Mouse (Mus musculus) heart, postnatal 10 days (tissue): ENCODE measurements around the gene Timm8a1. TPM values are rescaled to one million over a fixed set of nuclear protein-coding genes. Genes with fewer than 3 reads are reported as not detected.

ENCODE experiments used
- DNase-seq, 2 experiments: peaks; one replicate each; pipeline ENCODE4 v3.0.0; 2021
- intact Hi-C: fragments of 180-260 bp; cut with DNase I; formaldehyde crosslinking; loops from one replicate; pipeline ENCODE4 v1.15.1; 2025
- total RNA-seq, 2 experiments: library from RNA; stranded (reverse); gene quantifications; 2 replicates each; pipeline ENCODE4 v1.2.3; 2021

The Timm8a1 gene
- 10 to 100 TPM; 28.7 to 36.0 TPM for total RNA-seq

GRCm38 (mm10) chrX:134541145-134541954 is at the start of gene Timm8a1:
Gene Timm8a1 (minus strand): TSS chrX:134541865.
- intact Hi-C loops = loop anchor here (5.0 kb wide), 1 partner anchor 41 kb away; the partner anchor contains the start of gene Btk
- peak; percentile 71 to 74 for DNase-seq

GRCm38 (mm10) chrX:134589836-134590235 is 48.2 kb upstream of the Timm8a1 start:
- DNase-seq = no peak
- intact Hi-C loops = no loop called here

- intact Hi-C loops = no loop called here
- no peak for DNase-seq
Measured at GRCm38 (mm10) chrX:134588997-134589396, 47.3 kb upstream of the Timm8a1 start.

DNA sequence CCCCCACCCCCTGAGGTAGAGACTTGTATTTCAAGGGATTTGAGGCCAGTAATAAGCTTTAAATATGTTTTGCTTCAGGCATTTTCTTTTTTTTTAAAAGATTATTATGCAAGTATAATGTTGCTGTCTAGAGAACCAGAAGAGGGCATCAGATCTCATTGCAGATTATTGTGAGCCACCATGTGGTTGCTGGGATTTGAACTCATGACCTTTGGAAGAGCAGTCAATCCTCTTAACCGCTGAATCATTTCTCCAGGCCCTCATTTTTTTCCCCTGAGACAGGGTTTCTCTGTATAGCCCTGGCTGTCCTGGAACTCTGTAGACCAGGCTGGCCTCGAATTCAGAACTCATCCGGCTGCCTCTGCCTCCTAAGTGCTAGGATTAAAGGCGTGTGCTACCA is 46.6 kb upstream of the Timm8a1 start:
- DNase-seq = no peak
- intact Hi-C loops = no loop called here

- intact Hi-C loops = no loop called here
- DNase-seq = no peak
Measured at GRCm38 (mm10) chrX:134586447-134586846, 44.8 kb upstream of the Timm8a1 start.

- DNase-seq = peak; percentile 93
- intact Hi-C loops = no loop called here
Measured at GRCm38 (mm10) chrX:134585103-134586002, 43.7 kb upstream of the Timm8a1 start, which contains the start of gene Rpl36a. Gene Rpl36a (plus strand): TSS chrX:134585654.

DNA sequence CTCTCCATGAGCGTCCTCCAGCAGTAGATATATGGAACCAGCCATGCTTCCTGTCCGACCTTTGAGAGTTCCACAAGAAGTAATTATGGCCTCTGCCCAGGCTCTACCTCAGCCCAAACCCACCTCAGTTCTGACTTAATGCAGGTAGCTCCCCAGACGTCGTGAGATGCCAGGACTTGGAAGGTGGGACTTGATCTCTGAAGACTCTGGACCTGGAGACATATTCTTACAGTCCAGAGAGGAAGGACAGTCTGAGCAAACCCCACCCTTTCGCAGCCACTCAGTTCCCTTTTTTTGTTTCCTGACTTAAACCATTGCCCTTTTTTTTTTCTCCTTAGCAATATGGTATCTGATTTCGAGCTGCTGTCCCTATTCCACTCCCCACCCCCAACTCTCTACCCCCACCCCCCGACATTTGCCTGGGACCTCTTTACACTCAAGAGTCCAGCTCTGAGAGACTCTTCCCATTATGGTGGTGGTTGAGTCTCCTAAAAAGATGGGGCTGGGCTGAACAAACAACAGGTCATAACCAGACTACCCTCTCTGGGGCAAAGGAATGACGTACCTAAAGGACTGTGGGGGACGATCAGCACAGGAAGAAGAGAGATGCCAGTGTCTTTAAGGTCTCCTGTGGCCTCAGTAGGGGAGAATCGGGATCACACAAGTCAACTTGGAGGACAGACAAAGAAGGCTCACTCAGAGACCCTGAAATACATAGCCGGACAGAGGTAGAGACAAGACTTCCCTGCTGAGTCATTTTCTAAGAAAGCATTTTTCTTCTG is 41.4 kb upstream of the Timm8a1 start, which contains the start of gene Btk:
Btk (minus strand) TSS at position 683 of the 782 bp plus-strand sequence.
- intact Hi-C loops = loop anchor here (5.0 kb wide), 1 partner anchor 41 kb away; the partner anchor contains the start of gene Timm8a1
- DNase-seq = no peak

DNA sequence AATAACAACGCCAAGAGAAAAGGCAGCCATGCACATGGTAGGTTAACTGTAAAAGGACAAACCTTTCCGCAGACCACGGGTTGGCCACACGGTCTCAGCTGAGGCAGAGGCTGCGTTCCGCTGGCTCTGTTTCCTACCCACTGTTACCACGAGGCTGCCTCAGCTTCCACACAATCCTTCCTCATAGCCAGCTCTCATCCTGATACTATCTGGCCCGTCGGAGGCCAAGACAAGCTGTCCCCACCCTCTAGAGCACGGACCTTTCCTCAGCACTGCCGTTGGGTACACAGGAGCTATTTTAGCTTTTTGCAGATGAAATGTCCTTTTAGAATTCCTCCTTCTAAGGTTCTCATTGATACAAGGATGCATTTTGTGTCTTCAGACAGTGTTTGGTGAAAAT is 40.6 kb upstream of the Timm8a1 start:
- no peak for DNase-seq
- intact Hi-C loops = loop anchor here (5.0 kb wide), 1 partner anchor 40 kb away; the partner anchor contains the start of gene Timm8a1

- intact Hi-C loops = loop anchor here (5.0 kb wide), 1 partner anchor 38 kb away; the partner anchor contains the start of gene Timm8a1
- no peak for DNase-seq
Measured at GRCm38 (mm10) chrX:134580528-134581305, 39.1 kb upstream of the Timm8a1 start.

GRCm38 (mm10) chrX:134577896-134578295 is 36.2 kb upstream of the Timm8a1 start:
- no peak for DNase-seq
- intact Hi-C loops = no loop called here

DNA sequence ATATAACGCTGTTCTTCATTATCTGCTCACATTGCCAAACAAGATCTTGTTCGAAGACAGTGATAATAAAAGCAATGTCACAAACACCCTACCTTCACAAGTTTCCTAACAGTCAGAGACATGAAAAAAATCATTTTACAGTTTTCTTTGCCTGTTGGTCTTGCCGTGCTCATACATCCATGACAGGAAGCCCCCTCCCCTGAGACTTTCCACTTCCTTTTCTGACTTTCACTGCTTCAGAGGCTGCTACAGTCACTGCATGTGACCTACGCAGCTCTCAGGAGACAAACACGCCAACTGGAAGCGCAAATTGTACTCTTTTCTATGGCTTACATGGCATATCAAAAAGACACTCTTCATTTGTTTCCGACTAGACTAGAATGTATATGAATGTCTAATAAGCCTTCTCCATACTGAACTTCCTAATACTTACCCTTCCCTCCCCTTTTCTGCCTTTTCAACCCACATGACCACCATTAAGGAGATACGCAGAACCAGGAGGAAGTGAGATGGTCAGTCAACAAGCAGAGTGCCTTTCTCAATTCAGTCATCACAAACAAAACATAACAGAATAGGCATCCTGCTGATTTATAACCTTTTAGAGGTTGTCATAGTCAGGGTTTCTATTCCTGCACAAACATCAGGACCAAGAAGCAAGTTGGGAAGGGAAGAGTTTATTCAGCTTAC is 25.0 kb upstream of the Timm8a1 start:
- no peak for DNase-seq
- intact Hi-C loops = no loop called here

DNA sequence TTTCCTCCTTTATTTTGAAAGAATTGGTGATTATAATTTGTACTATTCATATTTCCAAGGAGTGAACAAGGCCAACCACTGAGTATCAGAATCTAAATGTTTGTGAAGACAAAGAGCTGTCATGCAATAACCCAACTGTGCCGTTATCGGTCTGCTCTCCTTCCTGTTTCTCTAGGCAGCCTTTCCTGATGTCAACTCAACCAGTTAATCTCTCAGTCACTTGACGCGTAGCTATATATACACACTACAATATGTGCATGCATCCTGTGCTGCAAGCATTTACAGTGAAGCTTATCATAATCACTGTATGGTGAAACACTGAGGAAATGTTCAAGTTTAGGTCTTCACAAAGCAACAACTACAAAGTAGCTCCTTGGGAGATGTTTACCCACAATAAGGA is 22.7 kb upstream of the Timm8a1 start:
- intact Hi-C loops = no loop called here
- no peak for DNase-seq

GRCm38 (mm10) chrX:134554425-134554824 is 12.8 kb upstream of the Timm8a1 start:
- intact Hi-C loops = no loop called here
- no peak for DNase-seq

GRCm38 (mm10) chrX:134553326-134553725 is 11.7 kb upstream of the Timm8a1 start:
- no peak for DNase-seq
- intact Hi-C loops = no loop called here

GRCm38 (mm10) chrX:134550903-134551302 is 9.2 kb upstream of the Timm8a1 start:
- DNase-seq = peak; percentile 33 to 54
- intact Hi-C loops = no loop called here

- intact Hi-C loops = no loop called here
- DNase-seq = no peak
Measured at GRCm38 (mm10) chrX:134547330-134547729, 5.7 kb upstream of the Timm8a1 start.

GRCm38 (mm10) chrX:134541955-134542308 is 267 bp upstream of the Timm8a1 start:
- intact Hi-C loops = loop anchor here (5.0 kb wide), 1 partner anchor 40 kb away; the partner anchor contains the start of gene Btk
- DNase-seq = no peak

DNA sequence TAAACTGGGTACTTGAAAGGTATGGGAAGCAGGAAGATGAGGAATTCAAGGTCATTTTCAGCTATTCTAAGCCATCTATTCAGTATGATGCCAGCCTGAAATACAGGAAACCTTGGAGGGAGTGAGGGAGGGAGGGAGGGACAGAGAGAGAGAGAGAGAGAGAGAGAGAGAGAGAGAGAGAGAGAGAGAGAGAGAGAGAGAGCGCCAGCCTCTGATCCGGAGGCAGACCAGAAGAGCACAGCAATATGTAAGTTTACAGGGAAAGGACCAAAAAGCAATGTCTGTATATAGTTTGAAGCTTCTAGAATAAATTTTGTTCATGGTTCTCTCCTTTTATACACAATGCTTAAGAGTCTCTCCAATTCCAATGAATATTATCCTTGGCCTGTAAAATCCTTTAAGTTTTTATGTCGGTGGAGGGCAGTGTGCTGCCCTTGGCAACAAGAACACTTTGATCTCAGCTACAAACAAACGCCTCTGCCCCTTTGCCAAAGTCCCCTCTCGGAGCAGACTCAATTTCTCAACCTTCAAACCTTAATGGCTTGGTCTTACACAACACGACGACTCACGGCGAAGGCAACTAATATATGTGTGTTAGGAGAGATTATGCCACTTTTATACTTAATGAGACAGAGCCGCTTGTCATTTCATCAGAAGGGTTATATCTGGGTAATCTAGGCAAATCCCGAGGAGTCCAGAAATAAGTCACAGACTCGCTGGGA is 1.1 kb downstream of the Timm8a1 start:
- peak in 1 of 2 experiments; percentile 5 for DNase-seq
- intact Hi-C loops = loop anchor here (5.0 kb wide), 1 partner anchor 42 kb away; the partner anchor contains the start of gene Btk
